Mouse (Mus musculus) small intestine, adult 2 months (tissue): ENCODE measurements around the gene Hoxc10.

Experiments used
- CTCF ChIP-seq: fragments of 200-500 bp; IDR thresholded peaks from 2 replicates; pipeline ENCODE4 v1.5.1; 2012; ENCODE audit warnings: low read depth, mild to moderate bottlenecking, control low read depth, inconsistent platforms, low read length, moderate library complexity, mixed read lengths; ENCODE audit not compliant: insufficient replicate concordance, insufficient read length; ENCODE audit errors: extremely low read depth
- POLR2A ChIP-seq: fragments of 200-500 bp; IDR thresholded peaks from 2 replicates; pipeline ENCODE4 v1.6.1; 2012; ENCODE audit warnings: low read depth, mild to moderate bottlenecking, control low read depth, inconsistent platforms, low read length, moderate library complexity

DNA sequence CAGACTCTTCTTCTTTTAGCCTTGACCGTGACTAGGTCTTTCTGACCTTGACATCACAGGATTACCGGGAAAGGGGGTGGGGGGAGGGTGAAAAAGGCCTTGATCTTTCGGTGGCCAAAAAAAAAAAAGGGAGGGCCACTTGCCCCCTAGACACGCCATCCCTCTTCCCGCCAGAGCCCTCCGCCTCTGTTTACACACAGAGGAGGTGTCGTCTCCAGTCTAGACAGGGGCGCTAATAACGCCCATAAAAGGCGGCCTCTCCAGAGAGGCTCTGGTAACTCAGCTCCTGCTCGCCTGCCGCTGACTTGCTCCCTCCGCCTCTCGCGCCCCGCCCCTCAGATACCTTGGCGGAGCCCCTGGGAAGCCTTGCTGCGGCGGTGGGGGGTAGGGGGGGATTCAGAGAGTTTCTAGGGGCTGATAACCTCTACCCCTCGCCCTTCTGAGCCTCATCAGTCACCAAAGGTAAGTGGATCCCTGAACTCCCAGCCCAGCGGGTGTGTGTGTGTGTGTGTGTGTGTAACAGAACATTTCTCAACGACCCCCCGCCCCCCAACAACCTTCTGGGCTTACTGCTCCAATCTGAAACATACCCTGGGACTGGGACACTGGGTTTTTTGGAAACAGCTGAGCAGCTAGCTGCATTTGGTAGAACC, 34.8 kb upstream of the Hoxc10 start:
- TF ChIP-seq CTCF (no peak), POLR2A (no peak)
